ENCODE assay signal across 8 mouse cellular contexts in genomic region chr2:145557361-145557931, GRCm38 (mm10).
DNase-seq lines count a peak whose midpoint lies in the region; ATAC-seq and TF ChIP-seq lines count a peak whose summit lies in the region.
"Had no signal": no experiment of that assay in that cellular context is flagged by ENCODE, and none has a peak within 500 bp of the region (broad histone marks: within the 10 kb centered on the region; RNA-seq: fewer than 3 reads in every experiment).

No protein-coding gene starts in this region.

- no peak overlapping the region for H3K4me3 ChIP-seq in kidney, embryonic 14.5 days (ENCODE audit: low read length)
- no peak overlapping the region for H3K4me3 ChIP-seq in MEL (ENCODE audit: control insufficient read depth in 1 of 2, insufficient read depth in 1 of 2, low read depth in 2 of 2, low read length in 2 of 2)
- no peak overlapping the region for H3K4me3 ChIP-seq in liver, postnatal 0 days (ENCODE audit: low read depth, low read length)
- H3K4me3 ChIP-seq: erythroblast, embryonic 14.5 days had no signal

- no peaks in the 10 kb centered on the region for H3K79me2 ChIP-seq in MEL (ENCODE audit: control insufficient read depth, insufficient read depth, low read length, poor library complexity)

- WGBS in kidney, embryonic 14.5 days, result 32% methylated on average over 1 of the region's 1 CpGs
- WGBS in liver, postnatal 0 days (ENCODE audit: insufficient replicate concordance), result 20% methylated on average over 1 of the region's 1 CpGs

- no peak for TF ChIP-seq EP300 in MEL (IDR thresholded peaks at IDR 0.05; ENCODE audit: low read depth in 1 of 2, low read length in 2 of 2)
- TF ChIP-seq EP300 in liver, postnatal 0 days (IDR thresholded peaks at IDR 0.05; ENCODE audit: low read depth), result no peak

- DNase-seq in kidney, adult 18-20 months, result peak; percentile 6
- DNase-seq in MEL (ENCODE audit: low read depth, low spot score), result peak; percentile 10
- peak; percentile 22 for DNase-seq in c-Kit-positive CD71-positive TER-119-negative erythroid progenitor cells, embryonic 14.5 days (ENCODE audit: low read depth)
- peak; percentile 16 for DNase-seq in hindlimb bud, embryonic 11.5 days (ENCODE audit: extremely low spot score, low read depth, low spot score)
- peak; percentile 17 for DNase-seq in liver, postnatal 0 days
- DNase-seq in yolk sac, embryonic 10.5 days (ENCODE audit: low spot score), result peak; percentile 17

- TF ChIP-seq RAD21 in MEL (IDR thresholded peaks at IDR 0.05; ENCODE audit: low read depth, low read length), result no peak

- TF ChIP-seq POLR2A in MEL (IDR thresholded peaks at IDR 0.05; ENCODE audit: control insufficient read depth in 1 of 2, insufficient read depth in 1 of 2, low read depth in 1 of 2, low read length in 2 of 2, poor library complexity in 1 of 2), result no peak

- ATAC-seq in kidney, embryonic 14.5 days (ENCODE audit: low FRiP score, low TSS enrichment), result no peak
- ATAC-seq in liver, postnatal 0 days, result no peak

- no peak overlapping the region for H3K4me2 ChIP-seq in kidney, embryonic 14.5 days (replicated peaks; ENCODE audit: low read depth, low read length)
- no peak overlapping the region for H3K4me2 ChIP-seq in liver, postnatal 0 days (ENCODE audit: low read depth, low read length)

- no peaks in the 10 kb centered on the region for H3K4me1 ChIP-seq in kidney, embryonic 14.5 days (ENCODE audit: control insufficient read depth, insufficient read depth, low read length)
- H3K4me1 ChIP-seq in MEL (ENCODE audit: control insufficient read depth in 1 of 2, insufficient read depth in 2 of 2, low read length in 2 of 2), result no peaks in the 10 kb centered on the region
- H3K4me1 ChIP-seq in liver, postnatal 0 days (ENCODE audit: insufficient read depth), result no peaks in the 10 kb centered on the region

- no peak overlapping the region for H3K27ac ChIP-seq in kidney, embryonic 14.5 days (ENCODE audit: low read depth, low read length)
- H3K27ac ChIP-seq in MEL (ENCODE audit: control insufficient read depth, low read depth, low read length), result no peak overlapping the region
- H3K27ac ChIP-seq in liver, postnatal 0 days (ENCODE audit: low read depth), result no peak overlapping the region

- H3K36me3 ChIP-seq in kidney, embryonic 14.5 days (ENCODE audit: control insufficient read depth, insufficient read depth, low read length), result no peaks in the 10 kb centered on the region
- H3K36me3 ChIP-seq in MEL (ENCODE audit: control insufficient read depth in 1 of 2, insufficient read depth in 2 of 2, low read length in 2 of 2), result no peaks in the 10 kb centered on the region
- H3K36me3 ChIP-seq in liver, postnatal 0 days (replicated peaks; ENCODE audit: insufficient read depth, low read length), result no peaks in the 10 kb centered on the region

- H3K27me3 ChIP-seq in kidney, embryonic 14.5 days (ENCODE audit: control insufficient read depth, insufficient read depth, low read length), result no peaks in the 10 kb centered on the region
- H3K27me3 ChIP-seq in MEL (ENCODE audit: control insufficient read depth in 1 of 2, insufficient read depth in 2 of 2, low read length in 2 of 2), result no peaks in the 10 kb centered on the region
- no peaks in the 10 kb centered on the region for H3K27me3 ChIP-seq in liver, postnatal 0 days (ENCODE audit: insufficient read depth, low read length)

- TF ChIP-seq CTCF in MEL (IDR thresholded peaks at IDR 0.05 in 2 of 3, conservative IDR thresholded peaks at IDR 0.05 in 1 of 3; ENCODE audit: control insufficient read depth in 1 of 3, insufficient read depth in 1 of 3, low read depth in 2 of 3, low read length in 3 of 3, poor library complexity in 1 of 3, severe bottlenecking in 1 of 3), result peak in 1 of 3 experiments; percentile 10; a peak in 1 of 6 replicates
- peak; percentile 70 for TF ChIP-seq CTCF in liver, postnatal 0 days (IDR thresholded peaks at IDR 0.05; ENCODE audit: low read depth)

- no peaks in the 10 kb centered on the region for H3K9me3 ChIP-seq in kidney, embryonic 14.5 days (ENCODE audit: control insufficient read depth, low read length)
- no peaks in the 10 kb centered on the region for H3K9me3 ChIP-seq in MEL (replicated peaks; ENCODE audit: insufficient read depth, low read length)
- H3K9me3 ChIP-seq in liver, postnatal 0 days (ENCODE audit: low read length), result no peaks in the 10 kb centered on the region

- no peak overlapping the region for H3K9ac ChIP-seq in kidney, embryonic 14.5 days (ENCODE audit: low read depth, low read length)
- no peak overlapping the region for H3K9ac ChIP-seq in MEL (ENCODE audit: control insufficient read depth, low read depth, low read length, poor library complexity, severe bottlenecking)
- no peak overlapping the region for H3K9ac ChIP-seq in liver, postnatal 0 days (replicated peaks)

TF ChIP-seq in MEL, 35 proteins besides CTCF, POLR2A, EP300 and RAD21:
- TF ChIP-seq BHLHE40 (IDR thresholded peaks at IDR 0.05; ENCODE audit: borderline replicate concordance, low read depth, low read length) (no peak), CHD1 (IDR thresholded peaks at IDR 0.05; ENCODE audit: low read depth, low read length) (no peak), GABPA (IDR thresholded peaks at IDR 0.05; ENCODE audit: low read depth, low read length) (no peak), JUND (IDR thresholded peaks at IDR 0.05; ENCODE audit: low read depth, low read length) (no peak), SMC3 (IDR thresholded peaks at IDR 0.05; ENCODE audit: low read depth, low read length) (0 out of 2 replicates have a peak, but pooled peaks have one; percentile 13), MAFK (IDR thresholded peaks at IDR 0.05; ENCODE audit: borderline replicate concordance, low read depth, low read length) (no peak), ELF1 (IDR thresholded peaks at IDR 0.05; ENCODE audit: low read depth, low read length) (no peak), TAL1 (IDR thresholded peaks at IDR 0.05; ENCODE audit: low read length) (no peak), TBP (IDR thresholded peaks at IDR 0.05; ENCODE audit: low read depth, low read length) (no peak)
